Mouse (Mus musculus) neural tube, embryonic 11.5 days (tissue): ENCODE results near the gene Rad17. TPM values are rescaled to one million over a fixed set of nuclear protein-coding genes. Genes with fewer than 3 reads are reported as not detected.

Experiments
- ATAC-seq: fragments of 200-750 bp; cut with Nextera tagmentation; 2 replicates; pipeline ENCODE4 v1.8.0; 2017; ENCODE audit warnings: moderate number of reproducible peaks, mild to moderate bottlenecking, moderate TSS enrichment, moderate library complexity; ENCODE audit not compliant: insufficient read depth, low FRiP score, low TSS enrichment
- DNase-seq: peaks from one replicate; pipeline ENCODE4 v3.0.0-alpha.2; 2015; ENCODE audit warnings: low spot score
- H3K27ac ChIP-seq: fragments of 300-500 bp; sonication (generic); 2 replicates; pipeline ENCODE4 v1.5.1; 2014; ENCODE audit warnings: low read depth, mild to moderate bottlenecking, low read length
- H3K27me3 ChIP-seq: fragments of 300-500 bp; sonication (generic); 2 replicates; pipeline ENCODE4 v1.6.1; 2014; ENCODE audit warnings: mild to moderate bottlenecking, low read length, mixed read lengths; ENCODE audit not compliant: control insufficient read depth, insufficient read depth
- H3K36me3 ChIP-seq: fragments of 300-500 bp; sonication (generic); 2 replicates; pipeline ENCODE4 v1.6.1; 2014; ENCODE audit warnings: mild to moderate bottlenecking, low read length, moderate library complexity, mixed read lengths; ENCODE audit not compliant: control insufficient read depth, insufficient read depth
- H3K4me1 ChIP-seq: fragments of 300-500 bp; sonication (generic); 2 replicates; pipeline ENCODE4 v1.6.1; 2014; ENCODE audit warnings: low read length, mixed read lengths; ENCODE audit not compliant: control insufficient read depth, insufficient read depth
- H3K4me2 ChIP-seq: fragments of 300-500 bp; sonication (generic); 2 replicates; pipeline ENCODE4 v1.6.1; 2014; ENCODE audit warnings: low read depth, mild to moderate bottlenecking, moderate library complexity
- H3K4me3 ChIP-seq: fragments of 300-500 bp; sonication (generic); 2 replicates; pipeline ENCODE4 v1.5.1; 2014; ENCODE audit warnings: low read depth, low read length
- H3K9ac ChIP-seq: fragments of 300-500 bp; sonication (generic); 2 replicates; pipeline ENCODE4 v1.6.1; 2014; ENCODE audit warnings: mild to moderate bottlenecking, low read length
- H3K9me3 ChIP-seq: fragments of 300-500 bp; sonication (generic); 2 replicates; pipeline ENCODE4 v1.6.1; 2016; ENCODE audit warnings: low read length; ENCODE audit not compliant: control insufficient read depth
- WGBS: fragments of 180-500 bp; shearing (Covaris S2); extraction: QIAGEN DNeasy Blood & Tissue Kit; methylation state at CpG from one replicate; pipeline ENCODE4 v1.1.7; 2014; 5-methylcytosine and 5-hydroxymethylcytosine counted together
- polyA plus RNA-seq: library from polyadenylated mRNA; unstranded; fragments of >200 nt; fragmentation: Nextera tagmentation; extraction: Ambion mirVana; gene quantifications from 2 replicates; pipeline ENCODE4 v1.2.1, GENCODE M21; 2014

Rad17 gene
- polyA plus RNA-seq, 1 experiment from 2014 or later: 28.2 TPM

GRCm38 (mm10) chr13:100605845-100606244 is 45.0 kb downstream of the Rad17 start:
- Histone ChIP-seq H3K9ac (no peak overlapping the region), H3K27me3 (no peaks in the 10 kb centered on the region), H3K9me3 (no peaks in the 10 kb centered on the region), H3K27ac (no peak overlapping the region), H3K36me3 (no peaks in the 10 kb centered on the region), H3K4me1 (no peaks in the 10 kb centered on the region), H3K4me2 (no peak overlapping the region), H3K4me3 (no peak overlapping the region)
- ATAC-seq (no peak), DNase-seq (no peak)
- 82% methylated on average over 1 of the region's 1 CpGs for WGBS

GRCm38 (mm10) chr13:100603738-100604095 is 47.1 kb downstream of the Rad17 start:
- ATAC-seq (no peak), DNase-seq (no peak)
- Histone ChIP-seq H3K4me3 (no peak overlapping the region), H3K9ac (no peak overlapping the region), H3K4me1 (no peaks in the 10 kb centered on the region), H3K36me3 (no peaks in the 10 kb centered on the region), H3K9me3 (no peaks in the 10 kb centered on the region), H3K27me3 (no peaks in the 10 kb centered on the region), H3K27ac (no peak overlapping the region), H3K4me2 (no peak overlapping the region)
- WGBS: 91% methylated on average over 11 of the region's 11 CpGs

- Histone ChIP-seq H3K9ac (no peak overlapping the region), H3K27ac (no peak overlapping the region), H3K36me3 (no peaks in the 10 kb centered on the region), H3K9me3 (no peaks in the 10 kb centered on the region), H3K4me2 (no peak overlapping the region), H3K4me1 (no peaks in the 10 kb centered on the region), H3K27me3 (no peaks in the 10 kb centered on the region), H3K4me3 (no peak overlapping the region)
- WGBS: 90% methylated on average over 10 of the region's 10 CpGs
- ATAC-seq (no peak), DNase-seq (no peak)
These were observed 47.7 kb downstream of the Rad17 start for GRCm38 (mm10) chr13:100603031-100603737.

GRCm38 (mm10) chr13:100602239-100602902 is 48.5 kb downstream of the Rad17 start:
- Histone ChIP-seq H3K27ac (no peak overlapping the region), H3K4me1 (no peaks in the 10 kb centered on the region), H3K27me3 (no peaks in the 10 kb centered on the region), H3K4me2 (no peak overlapping the region), H3K4me3 (no peak overlapping the region), H3K36me3 (no peaks in the 10 kb centered on the region), H3K9ac (no peak overlapping the region), H3K9me3 (no peaks in the 10 kb centered on the region)
- 66% methylated on average over 5 of the region's 5 CpGs for WGBS
- no peak for ATAC-seq
- DNase-seq: no peak

GRCm38 (mm10) chr13:100601034-100601433 is 49.8 kb downstream of the Rad17 start:
- Histone ChIP-seq H3K4me2 (no peak overlapping the region), H3K27ac (no peak overlapping the region), H3K4me3 (no peak overlapping the region), H3K4me1 (no peaks in the 10 kb centered on the region), H3K9ac (no peak overlapping the region), H3K36me3 (no peaks in the 10 kb centered on the region), H3K27me3 (no peaks in the 10 kb centered on the region), H3K9me3 (no peaks in the 10 kb centered on the region)
- no peak for DNase-seq
- 69% methylated on average over 8 of the region's 8 CpGs for WGBS
- no peak for ATAC-seq

GRCm38 (mm10) chr13:100600317-100600716 is 50.5 kb downstream of the Rad17 start:
- Histone ChIP-seq H3K4me3 (no peak overlapping the region), H3K4me2 (no peak overlapping the region), H3K9me3 (no peaks in the 10 kb centered on the region), H3K27ac (no peak overlapping the region), H3K27me3 (no peaks in the 10 kb centered on the region), H3K9ac (no peak overlapping the region), H3K4me1 (no peaks in the 10 kb centered on the region), H3K36me3 (no peaks in the 10 kb centered on the region)
- DNase-seq (no peak), ATAC-seq (no peak)
- 86% methylated on average over 12 of the region's 12 CpGs for WGBS

- no peak overlapping the region for H3K9ac ChIP-seq
- no peak overlapping the region for H3K27ac ChIP-seq
- no peaks in the 10 kb centered on the region for H3K36me3 ChIP-seq
- H3K4me1 ChIP-seq: no peaks in the 10 kb centered on the region
- no peak for ATAC-seq
- DNase-seq: no peak
- H3K27me3 ChIP-seq: no peaks in the 10 kb centered on the region
- H3K4me3 ChIP-seq: no peak overlapping the region
- H3K4me2 ChIP-seq: no peak overlapping the region
- 82% methylated on average over 9 of the region's 9 CpGs for WGBS
- no peaks in the 10 kb centered on the region for H3K9me3 ChIP-seq
These were observed 53.6 kb downstream of the Rad17 start for GRCm38 (mm10) chr13:100597284-100597683.

GRCm38 (mm10) chr13:100595552-100595885 is 55.3 kb downstream of the Rad17 start:
- Histone ChIP-seq H3K9me3 (no peaks in the 10 kb centered on the region), H3K4me1 (no peaks in the 10 kb centered on the region), H3K9ac (no peak overlapping the region), H3K4me2 (no peak overlapping the region), H3K36me3 (no peaks in the 10 kb centered on the region), H3K27me3 (no peaks in the 10 kb centered on the region), H3K27ac (no peak overlapping the region), H3K4me3 (no peak overlapping the region)
- no peak for ATAC-seq
- 76% methylated on average over 3 of the region's 3 CpGs for WGBS
- no peak for DNase-seq

GRCm38 (mm10) chr13:100594838-100595551 is 55.9 kb downstream of the Rad17 start:
- Histone ChIP-seq H3K9me3 (no peaks in the 10 kb centered on the region), H3K27ac (no peak overlapping the region), H3K4me2 (no peak overlapping the region), H3K27me3 (no peaks in the 10 kb centered on the region), H3K9ac (no peak overlapping the region), H3K4me1 (no peaks in the 10 kb centered on the region), H3K36me3 (no peaks in the 10 kb centered on the region), H3K4me3 (no peak overlapping the region)
- DNase-seq: no peak
- no peak for ATAC-seq
- WGBS: 74% methylated on average over 5 of the region's 5 CpGs
